Mouse (Mus musculus) forebrain, postnatal 0 days (tissue): Measurements from ENCODE around the gene Ankrd33b. TPM values are rescaled to one million over a fixed set of nuclear protein-coding genes. Genes with fewer than 3 reads are reported as not detected.
A peak's percentile ranks its signal among the peaks of the same experiment; 100 is the strongest.

ENCODE experiments used
- ATAC-seq: fragments of 200-750 bp; cut with Nextera tagmentation; 2 replicates; pipeline ENCODE4 v1.8.0; 2017; ENCODE audit warnings: mild to moderate bottlenecking, moderate library complexity
- DNase-seq: peaks from one replicate; pipeline ENCODE4 v3.0.0-alpha.2; 2015
- H3K27ac ChIP-seq: fragments of 300-500 bp; sonication (generic); 2 replicates; pipeline ENCODE4 v1.5.1; 2014; ENCODE audit warnings: low read depth, mild to moderate bottlenecking, antibody characterized with exemption, low read length, moderate library complexity, mixed read lengths
- H3K27me3 ChIP-seq: fragments of 300-500 bp; sonication (generic); 2 replicates; pipeline ENCODE4 v1.6.1; 2014; ENCODE audit warnings: mild to moderate bottlenecking, low read length, mixed read lengths; ENCODE audit not compliant: insufficient read depth
- H3K36me3 ChIP-seq: fragments of 300-500 bp; sonication (generic); 2 replicates; pipeline ENCODE4 v1.6.1; 2014; ENCODE audit warnings: mild to moderate bottlenecking, moderate library complexity; ENCODE audit not compliant: insufficient read depth
- H3K4me1 ChIP-seq: fragments of 300-500 bp; sonication (generic); 2 replicates; pipeline ENCODE4 v1.6.1; 2014; ENCODE audit warnings: antibody characterized with exemption; ENCODE audit not compliant: insufficient read depth
- H3K4me2 ChIP-seq: fragments of 300-500 bp; sonication (generic); 2 replicates; pipeline ENCODE4 v1.6.1; 2014; ENCODE audit warnings: low read depth, mild to moderate bottlenecking, moderate library complexity
- H3K4me3 ChIP-seq: fragments of 300-500 bp; sonication (generic); 2 replicates; pipeline ENCODE4 v1.5.1; 2014; ENCODE audit warnings: low read depth, low read length, mixed read lengths
- H3K9ac ChIP-seq: fragments of 300-500 bp; sonication (generic); 2 replicates; pipeline ENCODE4 v1.6.1; 2014; ENCODE audit warnings: mild to moderate bottlenecking
- H3K9me3 ChIP-seq: fragments of 300-500 bp; sonication (generic); 2 replicates; pipeline ENCODE4 v1.6.1; 2016; ENCODE audit warnings: low read length
- CTCF ChIP-seq: sonication (generic); IDR thresholded peaks from 2 replicates; pipeline ENCODE4 v1.5.1; 2016; ENCODE audit warnings: antibody characterized with exemption, control low read depth, low read depth
- WGBS: fragments of 180-500 bp; shearing (Covaris S2); extraction: QIAGEN DNeasy Blood & Tissue Kit; methylation state at CpG from one replicate; pipeline ENCODE4 v1.1.7; 2014; 5-methylcytosine and 5-hydroxymethylcytosine counted together
- polyA plus RNA-seq: library from polyadenylated mRNA; unstranded; fragments of >200 nt; fragmentation: Nextera tagmentation; extraction: Ambion mirVana; gene quantifications from 2 replicates; pipeline ENCODE4 v1.2.1, GENCODE M21; 2015
- total RNA-seq: library from RNA; depleted of rRNA; stranded (reverse); fragments of >200 nt; gene quantifications from 2 replicates; pipeline ENCODE4 v1.2.3, GENCODE M21; 2014

The Ankrd33b gene
- total and polyA plus RNA-seq, 2 experiments from 2014 or later, result 1.2 to 1.3 TPM

DNA sequence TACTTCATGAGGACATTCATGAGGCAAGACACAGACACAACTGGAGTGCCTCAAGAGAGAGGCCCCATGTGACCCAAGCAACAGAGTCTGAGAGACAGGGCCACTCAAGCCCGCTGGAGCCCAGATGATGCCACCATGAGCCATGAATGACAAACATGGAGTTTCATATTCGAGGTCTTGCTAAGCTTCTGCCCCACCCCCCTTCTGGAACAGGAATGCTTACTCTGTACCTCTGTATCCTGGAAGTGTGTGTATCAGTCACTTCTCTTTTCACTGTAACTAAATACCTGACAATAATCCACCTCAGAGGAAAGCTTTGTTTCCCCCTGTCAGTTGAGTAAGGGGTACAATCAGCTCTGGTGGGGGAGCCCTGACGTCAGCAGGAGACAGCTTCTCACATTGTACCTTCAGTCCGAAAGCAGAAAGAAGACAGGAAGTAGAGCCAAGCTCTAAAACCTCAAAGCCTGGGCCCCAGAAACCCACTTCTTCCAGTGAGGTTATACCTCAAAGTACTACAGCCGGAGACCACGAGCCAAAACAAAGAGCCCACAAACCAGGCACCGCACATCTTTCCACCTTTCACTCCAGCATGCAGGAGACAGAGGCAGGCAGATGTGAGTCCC is 34.9 kb downstream of the Ankrd33b start:
- Histone ChIP-seq H3K4me2 (no peak overlapping the region), H3K9ac (no peak overlapping the region), H3K4me1 (no peaks in the 10 kb centered on the region), H3K27ac (no peak overlapping the region), H3K9me3 (no peaks in the 10 kb centered on the region), H3K4me3 (no peak overlapping the region), H3K27me3 (no peaks in the 10 kb centered on the region), H3K36me3 (no peaks in the 10 kb centered on the region)
- no peak for TF ChIP-seq CTCF
- DNase-seq (no peak), ATAC-seq (no peak)
- 83% methylated on average over 7 of the region's 7 CpGs for WGBS

DNA sequence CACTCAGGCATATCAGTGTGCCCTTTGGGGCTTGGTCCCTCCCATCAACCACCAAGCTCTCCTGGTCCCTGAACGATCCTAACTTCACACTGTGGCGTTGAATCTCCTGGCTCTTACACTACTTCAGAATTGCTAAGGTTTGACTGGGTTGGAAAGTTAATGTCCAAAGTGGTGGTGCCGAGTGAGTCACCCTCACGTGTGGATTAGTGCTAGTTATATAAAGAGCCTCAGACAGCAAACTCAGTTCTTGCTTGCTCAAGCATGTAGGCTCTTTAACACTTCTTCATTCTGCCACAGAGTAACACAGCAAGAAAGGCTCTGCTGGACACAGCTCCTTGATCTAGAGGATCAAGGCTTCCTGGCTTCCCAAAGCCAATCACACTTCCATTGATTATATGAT is 35.8 kb downstream of the Ankrd33b start:
- DNase-seq, result no peak
- H3K4me3 ChIP-seq, result no peak overlapping the region
- H3K27ac ChIP-seq, result no peak overlapping the region
- no peaks in the 10 kb centered on the region for H3K36me3 ChIP-seq
- no peak for ATAC-seq
- no peak overlapping the region for H3K4me2 ChIP-seq
- no peak overlapping the region for H3K9ac ChIP-seq
- no peaks in the 10 kb centered on the region for H3K4me1 ChIP-seq
- TF ChIP-seq CTCF, result no peak
- 62% methylated on average over 4 of the region's 4 CpGs for WGBS
- no peaks in the 10 kb centered on the region for H3K27me3 ChIP-seq
- no peaks in the 10 kb centered on the region for H3K9me3 ChIP-seq

DNA sequence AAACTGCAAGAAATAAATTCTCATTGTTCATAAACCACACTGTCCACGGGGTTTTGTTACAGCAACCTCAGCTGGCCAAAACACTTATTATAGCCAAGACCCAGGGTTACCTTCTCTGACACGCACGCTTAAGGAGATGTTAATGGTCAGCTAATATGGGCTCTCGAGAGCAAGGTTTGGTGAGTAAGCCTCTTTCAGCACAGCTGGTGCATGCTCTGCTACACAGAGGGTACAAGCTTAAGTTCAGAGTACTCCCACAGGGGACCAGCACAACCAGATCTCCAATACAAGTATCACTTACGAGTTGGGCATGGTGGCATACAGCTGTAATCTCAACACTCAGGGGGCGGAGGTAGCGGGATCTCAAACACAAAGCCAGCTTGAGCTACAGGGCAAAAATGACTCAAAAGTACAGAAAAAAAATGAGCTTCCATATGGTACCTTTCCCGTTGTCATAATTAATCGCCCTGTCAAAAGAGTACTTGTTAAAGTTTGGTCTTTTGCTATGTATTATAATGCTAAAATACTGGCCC is 39.4 kb downstream of the Ankrd33b start:
- no peaks in the 10 kb centered on the region for H3K36me3 ChIP-seq
- no peak overlapping the region for H3K9ac ChIP-seq
- no peak overlapping the region for H3K4me2 ChIP-seq
- no peaks in the 10 kb centered on the region for H3K9me3 ChIP-seq
- 85% methylated on average over 9 of the region's 9 CpGs for WGBS
- DNase-seq (no peak), ATAC-seq (no peak)
- H3K4me1 ChIP-seq, result no peaks in the 10 kb centered on the region
- H3K4me3 ChIP-seq, result no peak overlapping the region
- TF ChIP-seq CTCF, result no peak
- H3K27me3 ChIP-seq, result no peaks in the 10 kb centered on the region
- no peak overlapping the region for H3K27ac ChIP-seq

GRCm38 (mm10) chr15:31325660-31326354 is 41.7 kb downstream of the Ankrd33b start:
- 93% methylated on average over 12 of the region's 12 CpGs for WGBS
- no peak for TF ChIP-seq CTCF
- no peak for ATAC-seq
- no peak overlapping the region for H3K4me2 ChIP-seq
- no peak overlapping the region for H3K4me3 ChIP-seq
- no peaks in the 10 kb centered on the region for H3K36me3 ChIP-seq
- no peak for DNase-seq
- H3K27me3 ChIP-seq, result no peaks in the 10 kb centered on the region
- H3K27ac ChIP-seq, result no peak overlapping the region
- no peak overlapping the region for H3K9ac ChIP-seq
- H3K4me1 ChIP-seq, result no peaks in the 10 kb centered on the region
- H3K9me3 ChIP-seq, result no peaks in the 10 kb centered on the region

GRCm38 (mm10) chr15:31324551-31324950 is 43.0 kb downstream of the Ankrd33b start:
- Histone ChIP-seq H3K36me3 (no peaks in the 10 kb centered on the region), H3K27ac (no peak overlapping the region), H3K4me1 (no peaks in the 10 kb centered on the region), H3K4me2 (no peak overlapping the region), H3K4me3 (no peak overlapping the region), H3K9ac (no peak overlapping the region), H3K9me3 (no peaks in the 10 kb centered on the region), H3K27me3 (no peaks in the 10 kb centered on the region)
- DNase-seq (no peak), ATAC-seq (no peak)
- WGBS, result 80% methylated on average over 13 of the region's 13 CpGs
- no peak for TF ChIP-seq CTCF

- 80% methylated on average over 4 of the region's 4 CpGs for WGBS
- ATAC-seq (no peak), DNase-seq (no peak)
- no peaks in the 10 kb centered on the region; the same call in 1 of the 2 replicates for H3K4me1 ChIP-seq
- no peaks in the 10 kb centered on the region for H3K9me3 ChIP-seq
- H3K9ac ChIP-seq, result no peak overlapping the region
- H3K27ac ChIP-seq, result no peak overlapping the region
- H3K36me3 ChIP-seq, result no peaks in the 10 kb centered on the region
- H3K27me3 ChIP-seq, result no peaks in the 10 kb centered on the region
- TF ChIP-seq CTCF, result peak; percentile 26; the same call in 1 of the 2 replicates
- no peak overlapping the region for H3K4me2 ChIP-seq
- no peak overlapping the region for H3K4me3 ChIP-seq
Measured at GRCm38 (mm10) chr15:31323684-31324083, 43.8 kb downstream of the Ankrd33b start.
